Mouse (Mus musculus) kidney, adult 2 months (tissue): ENCODE measurements around the gene Vcam1.

Experiments
- CTCF ChIP-seq: fragments of 200-500 bp; conservative IDR thresholded peaks from 2 replicates; pipeline ENCODE4 v1.5.1; 2011; ENCODE audit warnings: low read depth, mild to moderate bottlenecking, control low read depth, low read length, moderate library complexity, mixed read lengths; ENCODE audit not compliant: insufficient read depth, insufficient read length
- POLR2A ChIP-seq: fragments of 200-500 bp; IDR thresholded peaks from one replicate; pipeline ENCODE4 v1.6.1; 2011; ENCODE audit warnings: low read depth, low read length, control low read depth

GRCm38 (mm10) chr3:116100850-116101249 is 28.6 kb downstream of the Vcam1 start:
- TF ChIP-seq POLR2A (no peak), CTCF (no peak)
